Comparison of ENCODE assay signal across 11 mouse cellular contexts in genomic region chr5:5648817-5649569, GRCm38 (mm10). TPM values are rescaled to one million over a fixed set of nuclear protein-coding genes. Genes with fewer than 3 reads are reported as not detected.
DNase-seq lines count a peak whose midpoint lies in the region; ATAC-seq and TF ChIP-seq lines count a peak whose summit lies in the region.
"Had no signal": no experiment of that assay in that cellular context is flagged by ENCODE, and none has a peak within 500 bp of the region (broad histone marks: within the 10 kb centered on the region; RNA-seq: fewer than 3 reads in every experiment).

No protein-coding gene starts in this region.

- peak; percentile 19 for DNase-seq in liver, postnatal 0 days
- no peak for DNase-seq in liver, embryonic 11.5 days (ENCODE audit: low spot score)
- no peak for DNase-seq in urinary bladder, postnatal 25 days (ENCODE audit: low spot score)
- no peak for DNase-seq in gastrocnemius, postnatal 25 days
- DNase-seq: cerebellum, adult 9-10 months; lung, postnatal 36 days had no signal

- WGBS in liver, postnatal 0 days (ENCODE audit: insufficient replicate concordance) = 50% methylated on average over 6 of the region's 6 CpGs
- WGBS in liver, embryonic 11.5 days = 53% methylated on average over 6 of the region's 6 CpGs
- 46% methylated on average over 6 of the region's 6 CpGs for WGBS in intestine, embryonic 16.5 days
- WGBS in stomach, embryonic 15.5 days = 40% methylated on average over 6 of the region's 6 CpGs

- TF ChIP-seq CTCF in liver, postnatal 0 days (IDR thresholded peaks at IDR 0.05; ENCODE audit: low read depth) = no peak
- TF ChIP-seq CTCF in embryonic fibroblast, embryonic 13.5 days (IDR thresholded peaks at IDR 0.05; ENCODE audit: borderline replicate concordance, insufficient read depth, low read length) = no peak

- H3K9ac ChIP-seq in liver, postnatal 0 days (replicated peaks) = no peak overlapping the region
- no peak overlapping the region for H3K9ac ChIP-seq in liver, embryonic 11.5 days (ENCODE audit: low read depth, low read length)
- H3K9ac ChIP-seq in intestine, embryonic 16.5 days (ENCODE audit: low read depth, low read length) = no peak overlapping the region
- no peak overlapping the region for H3K9ac ChIP-seq in stomach, embryonic 15.5 days
- H3K9ac ChIP-seq: forebrain, embryonic 13.5 days had no signal

- no peaks in the 10 kb centered on the region for H3K36me3 ChIP-seq in liver, postnatal 0 days (replicated peaks; ENCODE audit: insufficient read depth, low read length)
- no peaks in the 10 kb centered on the region for H3K36me3 ChIP-seq in liver, embryonic 11.5 days (ENCODE audit: control insufficient read depth, insufficient read depth, low read length)
- H3K36me3 ChIP-seq in intestine, embryonic 16.5 days (ENCODE audit: control insufficient read depth, insufficient read depth, low read length) = no peaks in the 10 kb centered on the region
- no peaks in the 10 kb centered on the region for H3K36me3 ChIP-seq in stomach, embryonic 15.5 days

- H3K27me3 ChIP-seq in liver, postnatal 0 days (ENCODE audit: insufficient read depth, low read length) = no peaks in the 10 kb centered on the region
- H3K27me3 ChIP-seq in liver, embryonic 11.5 days (replicated peaks; ENCODE audit: control insufficient read depth, insufficient read depth, low read length) = no peaks in the 10 kb centered on the region
- H3K27me3 ChIP-seq in intestine, embryonic 16.5 days (replicated peaks; ENCODE audit: control insufficient read depth, insufficient read depth, low read length) = no peaks in the 10 kb centered on the region
- H3K27me3 ChIP-seq in stomach, embryonic 15.5 days (replicated peaks) = no peaks in the 10 kb centered on the region
- H3K27me3 ChIP-seq: forebrain, embryonic 13.5 days had no signal

- peak; percentile 72 for ATAC-seq in liver, postnatal 0 days
- no peak; the same call in 1 of the 2 replicates for ATAC-seq in liver, embryonic 11.5 days (replicated peaks; ENCODE audit: low FRiP score)
- peak; percentile 84 for ATAC-seq in intestine, embryonic 16.5 days
- ATAC-seq in stomach, embryonic 15.5 days (ENCODE audit: insufficient read depth, low FRiP score, low read depth) = peak; percentile 93
- ATAC-seq: forebrain, embryonic 13.5 days had no signal

- no peak overlapping the region for H3K27ac ChIP-seq in liver, postnatal 0 days (ENCODE audit: low read depth)
- no peak overlapping the region for H3K27ac ChIP-seq in liver, embryonic 11.5 days (ENCODE audit: low read depth, low read length)
- H3K27ac ChIP-seq in embryonic fibroblast, embryonic 13.5 days (ENCODE audit: insufficient read depth, low read length) = peak overlapping the region; percentile 98
- no peak overlapping the region for H3K27ac ChIP-seq in intestine, embryonic 16.5 days (ENCODE audit: low read length)
- peak overlapping the region; percentile 61; the same call in 1 of the 2 replicates for H3K27ac ChIP-seq in stomach, embryonic 15.5 days
- H3K27ac ChIP-seq: forebrain, embryonic 13.5 days; kidney, postnatal 0 days had no signal

- peak; percentile 50 for TF ChIP-seq EP300 in liver, postnatal 0 days (IDR thresholded peaks at IDR 0.05; ENCODE audit: low read depth)

- H3K4me1 ChIP-seq in liver, postnatal 0 days (ENCODE audit: insufficient read depth) = no peaks in the 10 kb centered on the region
- no peaks in the 10 kb centered on the region for H3K4me1 ChIP-seq in liver, embryonic 11.5 days (replicated peaks; ENCODE audit: control insufficient read depth, insufficient read depth, low read length)
- H3K4me1 ChIP-seq in embryonic fibroblast, embryonic 13.5 days (ENCODE audit: control insufficient read depth, insufficient read depth, low read length) = peaks cover 14% of the 10 kb centered on the region
- H3K4me1 ChIP-seq in intestine, embryonic 16.5 days (ENCODE audit: control insufficient read depth, insufficient read depth, low read length) = no peaks in the 10 kb centered on the region
- H3K4me1 ChIP-seq in stomach, embryonic 15.5 days = peaks cover 3% of the 10 kb centered on the region; the same call in 1 of the 2 replicates
- H3K4me1 ChIP-seq: forebrain, embryonic 13.5 days had no signal

- H3K4me2 ChIP-seq in liver, postnatal 0 days (ENCODE audit: low read depth, low read length) = no peak overlapping the region
- no peak overlapping the region for H3K4me2 ChIP-seq in liver, embryonic 11.5 days
- no peak overlapping the region for H3K4me2 ChIP-seq in intestine, embryonic 16.5 days (ENCODE audit: low read depth, low read length)
- no peak overlapping the region for H3K4me2 ChIP-seq in stomach, embryonic 15.5 days
- H3K4me2 ChIP-seq: forebrain, embryonic 13.5 days had no signal

- H3K9me3 ChIP-seq in liver, postnatal 0 days (ENCODE audit: low read length) = no peaks in the 10 kb centered on the region
- H3K9me3 ChIP-seq in liver, embryonic 11.5 days (ENCODE audit: control insufficient read depth, low read length) = no peaks in the 10 kb centered on the region
- no peaks in the 10 kb centered on the region for H3K9me3 ChIP-seq in intestine, embryonic 16.5 days (ENCODE audit: control insufficient read depth, low read length)
- H3K9me3 ChIP-seq in stomach, embryonic 15.5 days = no peaks in the 10 kb centered on the region
- H3K9me3 ChIP-seq: forebrain, embryonic 13.5 days had no signal

- TF ChIP-seq POLR2A in embryonic fibroblast, embryonic 13.5 days (IDR thresholded peaks at IDR 0.05; ENCODE audit: low read depth, low read length) = no peak

- H3K4me3 ChIP-seq in liver, postnatal 0 days (ENCODE audit: low read depth, low read length) = no peak overlapping the region
- H3K4me3 ChIP-seq in liver, embryonic 11.5 days (ENCODE audit: low read depth, low read length) = no peak overlapping the region
- H3K4me3 ChIP-seq in embryonic fibroblast, embryonic 13.5 days (ENCODE audit: insufficient read depth, low read length) = peak overlapping the region; percentile 32
- H3K4me3 ChIP-seq in intestine, embryonic 16.5 days (ENCODE audit: low read length) = no peak overlapping the region
- H3K4me3 ChIP-seq in stomach, embryonic 15.5 days (replicated peaks) = no peak overlapping the region
- H3K4me3 ChIP-seq: forebrain, embryonic 13.5 days had no signal

RNA-seq across cellular contexts. Expression of gene Cfap69, which starts 15.0 kb away (rescaled TPM):
- polyA plus RNA-seq in liver, postnatal 0 days (2015; fragmentation: Nextera tagmentation; extraction: Ambion mirVana) = 0.43 and 0.67 TPM in 2 replicates
- polyA plus RNA-seq in liver, embryonic 11.5 days (2014; fragmentation: Nextera tagmentation; extraction: Ambion mirVana) = 0.26 and 1.3 TPM in 2 replicates
- 3.6 and 5.0 TPM in 2 replicates for polyA plus RNA-seq in embryonic fibroblast, embryonic 13.5 days (2011; ENCODE audit: insufficient read length, low read depth, missing spikeins)
- 0.94 and 1.0 TPM in 2 replicates for polyA plus RNA-seq in intestine, embryonic 16.5 days (2015; fragmentation: Nextera tagmentation; extraction: Ambion mirVana)
- polyA plus RNA-seq in stomach, embryonic 15.5 days (2015; fragmentation: Nextera tagmentation; extraction: Ambion mirVana) = 3.1 and 3.4 TPM in 2 replicates
- 1 to 10 TPM in 1 of 2 experiments, not detected in 1; 1.0 TPM for total RNA-seq in gastrocnemius, postnatal 25 days (2021)

RNA-seq across cellular contexts. Expression of gene Steap2, which starts 45.4 kb away (rescaled TPM):
- polyA plus RNA-seq in liver, postnatal 0 days (2015; fragmentation: Nextera tagmentation; extraction: Ambion mirVana) = 5.1 and 6.2 TPM in 2 replicates
- 11.5 and 11.9 TPM in 2 replicates for polyA plus RNA-seq in liver, embryonic 11.5 days (2014; fragmentation: Nextera tagmentation; extraction: Ambion mirVana)
- 63.5 and 68.2 TPM in 2 replicates for polyA plus RNA-seq in embryonic fibroblast, embryonic 13.5 days (2011; ENCODE audit: insufficient read length, low read depth, missing spikeins)
- polyA plus RNA-seq in intestine, embryonic 16.5 days (2015; fragmentation: Nextera tagmentation; extraction: Ambion mirVana) = 9.1 and 9.2 TPM in 2 replicates
- polyA plus RNA-seq in stomach, embryonic 15.5 days (2015; fragmentation: Nextera tagmentation; extraction: Ambion mirVana) = 8.1 and 8.3 TPM in 2 replicates
- under 1 TPM; 0.32 to 0.33 TPM for total RNA-seq in gastrocnemius, postnatal 25 days (2021)

Comparison
In these comparisons a context has a peak if more than half of its experiments do, and no peak if none do; other contexts are left out.
1. H3K27ac ChIP-seq: peak in embryonic fibroblast, embryonic 13.5 days (single experiment) and stomach, embryonic 15.5 days (single experiment); none in liver, postnatal 0 days (single experiment), liver, embryonic 11.5 days (single experiment) and intestine, embryonic 16.5 days (single experiment).